Mouse (Mus musculus): ENCODE data around the gene BC117090. TPM values are rescaled to one million over a fixed set of nuclear protein-coding genes. Genes with fewer than 3 reads are reported as not detected.
"Not testable (repeated sequence)": the region's sequence is repeated elsewhere in the genome, so short reads cannot be mapped to it uniquely, and the experiment has no call there.

BC117090 gene
- polyA plus RNA-seq (2015; fragmentation: Nextera tagmentation; extraction: Ambion mirVana) = not detected in 2 replicates

DNA sequence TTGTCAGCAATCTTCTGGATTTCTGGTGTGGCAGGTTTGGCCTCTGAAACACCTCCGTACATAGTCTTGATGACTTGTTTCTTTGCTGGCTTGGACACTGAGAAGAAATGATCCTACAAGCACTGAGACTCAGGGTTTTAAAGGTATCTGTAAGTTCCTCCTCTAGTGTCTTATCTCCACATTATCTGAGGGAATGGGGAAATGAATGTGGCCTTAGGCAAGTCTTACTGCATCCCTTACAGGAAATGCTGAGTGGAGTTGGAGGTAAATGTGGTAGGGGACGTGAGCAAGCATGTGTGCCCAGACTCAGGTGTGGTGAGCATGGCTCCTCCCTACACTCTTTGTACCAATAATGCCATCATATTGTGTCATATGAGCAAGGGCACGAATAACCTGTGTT, at the start of gene BC117090:
BC117090 (minus strand) TSS at position 101 of the 400 bp plus-strand sequence.
- Histone ChIP-seq H3K9ac (no peak within 1 kb of the TSS), H3K4me3 (no peak within 1 kb of the TSS), H3K4me1 (replicated peaks) (no peaks in the 10 kb centered on the region), H3K9me3 (no peaks in the 10 kb centered on the region), H3K4me2 (no peak within 1 kb of the TSS), H3K36me3 (no peaks in the 10 kb centered on the region), H3K27me3 (no peaks in the 10 kb centered on the region), H3K27ac (no peak within 1 kb of the TSS)
- no peak for ATAC-seq (ENCODE audit: low FRiP score)
- 86% methylated on average over 3 of the region's 3 CpGs for WGBS

DNA sequence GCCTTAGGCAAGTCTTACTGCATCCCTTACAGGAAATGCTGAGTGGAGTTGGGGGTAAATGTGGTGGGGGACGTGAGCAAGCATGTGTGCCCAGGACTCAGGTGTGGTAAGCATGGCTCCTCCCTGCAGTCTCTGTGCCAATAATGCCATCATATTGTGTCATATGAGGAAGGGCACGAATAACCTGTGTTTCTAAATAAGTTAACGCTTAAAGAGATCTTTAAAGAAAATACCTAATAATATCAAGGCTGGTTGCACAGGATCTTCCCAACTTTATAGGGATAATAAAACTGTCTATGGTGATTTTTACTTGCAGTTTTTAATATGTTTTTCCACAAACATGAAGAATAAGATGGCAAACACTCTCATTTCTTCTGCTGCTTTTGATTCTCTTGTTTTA, 33.5 kb upstream of the BC117090 start, which contains the start of gene BC100530:
BC100530 (minus strand) TSS at position 101 of the 400 bp plus-strand sequence.
- H3K27me3 ChIP-seq; H3K4me1 ChIP-seq (replicated peaks); H3K36me3 ChIP-seq; H3K27ac ChIP-seq; H3K9ac ChIP-seq; ATAC-seq (ENCODE audit: low FRiP score); H3K4me2 ChIP-seq; H3K4me3 ChIP-seq; H3K9me3 ChIP-seq: not testable (repeated sequence)
- WGBS = 91% methylated on average over 3 of the region's 3 CpGs

DNA sequence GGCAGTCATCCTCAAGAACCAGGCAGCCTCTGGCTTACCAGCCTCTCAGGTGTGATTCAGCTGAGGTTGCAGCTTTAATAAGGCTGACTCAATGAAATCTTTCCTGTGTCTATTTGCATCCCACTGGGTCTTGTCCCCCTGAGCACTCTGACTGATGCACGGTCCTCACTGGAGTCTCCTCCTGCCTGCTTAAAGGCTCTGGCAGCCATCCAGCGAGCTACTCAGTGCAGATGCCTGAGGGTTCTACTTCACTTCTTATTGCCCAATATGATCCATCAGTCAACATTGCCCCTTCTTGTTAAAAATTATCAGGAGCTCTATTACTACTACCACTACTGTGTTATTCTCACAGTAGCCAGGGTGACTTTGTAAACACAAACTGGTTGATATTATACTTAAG, 3.0 kb upstream of the BC117090 start:
- no peaks in the 10 kb centered on the region for H3K4me1 ChIP-seq (replicated peaks)
- WGBS = 71% methylated on average over 2 of the region's 2 CpGs
- H3K4me2 ChIP-seq = no peak overlapping the region
- no peaks in the 10 kb centered on the region for H3K27me3 ChIP-seq
- H3K9me3 ChIP-seq = no peaks in the 10 kb centered on the region
- no peak for ATAC-seq (ENCODE audit: low FRiP score)
- no peak overlapping the region for H3K9ac ChIP-seq
- H3K4me3 ChIP-seq = no peak overlapping the region
- no peak overlapping the region for H3K27ac ChIP-seq
- H3K36me3 ChIP-seq = no peaks in the 10 kb centered on the region

DNA sequence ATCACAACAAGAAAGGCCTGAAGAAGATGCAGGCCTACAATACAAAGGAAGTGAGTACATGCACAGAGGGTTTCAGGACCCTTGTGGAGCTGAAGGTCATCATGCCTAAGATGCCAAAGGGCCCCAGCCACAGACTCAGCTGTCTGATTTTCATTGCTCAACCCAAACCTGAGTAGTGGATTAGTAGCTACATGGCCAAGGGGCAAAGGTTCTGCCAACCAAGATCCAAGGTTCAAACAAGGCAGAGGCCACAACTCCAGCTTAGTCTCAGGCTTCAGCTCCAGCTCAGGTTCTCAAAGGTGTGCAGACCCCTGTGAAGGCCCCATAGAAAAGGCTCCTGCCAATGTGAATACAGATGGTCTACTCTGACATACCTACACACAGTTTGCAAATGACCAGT, 14.8 kb downstream of the BC117090 start:
- no peak overlapping the region for H3K4me2 ChIP-seq
- H3K4me3 ChIP-seq = no peak overlapping the region
- H3K9ac ChIP-seq = no peak overlapping the region
- H3K36me3 ChIP-seq = no peaks in the 10 kb centered on the region
- ATAC-seq (ENCODE audit: low FRiP score) = no peak
- H3K27ac ChIP-seq = no peak overlapping the region
- H3K4me1 ChIP-seq (replicated peaks) = no peaks in the 10 kb centered on the region
- no peaks in the 10 kb centered on the region for H3K27me3 ChIP-seq
- H3K9me3 ChIP-seq = no peaks in the 10 kb centered on the region

DNA sequence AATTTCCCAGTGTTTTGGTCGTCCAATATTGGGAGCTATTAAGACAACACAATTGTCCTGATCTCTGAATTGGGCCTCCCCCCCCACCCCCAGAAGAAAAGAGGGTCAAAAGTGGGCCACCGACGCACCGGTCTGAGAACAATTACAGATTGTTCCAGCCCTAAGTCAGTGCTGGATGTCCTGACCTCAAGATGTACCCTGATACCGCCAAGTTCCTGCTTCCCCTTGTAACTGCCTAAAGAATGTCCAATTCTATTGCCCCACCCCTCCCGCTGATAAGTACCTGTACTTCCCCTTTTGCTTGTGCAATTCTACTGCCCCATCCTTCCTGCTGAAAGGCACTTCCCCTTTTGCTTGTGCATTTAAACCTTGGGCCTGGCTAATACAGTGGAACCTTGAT, 18.0 kb downstream of the BC117090 start:
- H3K27me3 ChIP-seq; H3K27ac ChIP-seq; ATAC-seq (ENCODE audit: low FRiP score); H3K9me3 ChIP-seq; H3K9ac ChIP-seq; H3K4me1 ChIP-seq (replicated peaks); H3K4me2 ChIP-seq; H3K36me3 ChIP-seq; H3K4me3 ChIP-seq: not testable (repeated sequence)
- WGBS = 79% methylated on average over 6 of the region's 6 CpGs

DNA sequence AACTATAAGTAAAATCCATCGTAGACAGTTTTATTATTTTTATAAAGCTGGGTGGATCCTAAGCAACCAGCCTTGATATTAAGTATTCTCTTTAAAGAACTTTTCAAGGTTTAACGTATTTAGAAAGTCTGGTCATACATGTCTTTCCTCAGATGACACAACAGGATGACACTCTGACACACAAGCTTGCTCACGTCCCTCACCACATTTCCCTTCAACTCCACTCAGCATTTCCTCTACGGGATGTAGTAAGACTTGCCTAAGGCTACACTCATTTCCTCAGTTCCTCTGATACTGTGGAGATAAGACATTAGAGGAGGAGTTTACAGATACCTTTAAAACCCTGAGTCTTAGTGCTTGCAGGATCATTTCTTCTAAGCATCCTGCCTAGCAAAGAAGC, 26.5 kb downstream of the BC117090 start:
- Histone ChIP-seq H3K36me3 (no peaks in the 10 kb centered on the region), H3K9me3 (no peaks in the 10 kb centered on the region), H3K27ac (no peak overlapping the region), H3K4me1 (replicated peaks) (no peaks in the 10 kb centered on the region), H3K9ac (no peak overlapping the region), H3K27me3 (no peaks in the 10 kb centered on the region), H3K4me2 (no peak overlapping the region), H3K4me3 (no peak overlapping the region)
- 85% methylated on average over 4 of the region's 4 CpGs for WGBS
- ATAC-seq (ENCODE audit: low FRiP score) = no peak

DNA sequence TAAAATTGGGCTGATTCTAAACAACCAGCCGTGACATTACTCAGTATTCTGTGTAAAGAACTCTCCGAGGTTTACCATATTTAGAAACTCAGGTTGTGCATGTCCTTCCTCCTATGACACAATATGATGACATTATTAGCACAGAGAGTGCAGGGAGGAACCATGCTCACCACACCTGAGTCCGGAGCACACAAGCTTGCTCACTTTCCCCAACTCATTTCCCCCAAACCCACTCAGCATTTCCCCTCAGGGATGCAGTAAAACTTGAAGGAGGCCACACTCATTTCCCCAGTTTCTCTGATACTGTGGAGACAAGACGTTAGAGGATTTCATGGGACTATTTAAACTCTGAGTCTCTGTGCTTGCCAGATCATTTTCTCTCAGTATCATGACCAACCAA, 45.0 kb downstream of the BC117090 start:
- no peak overlapping the region for H3K9ac ChIP-seq
- 93% methylated on average over 4 of the region's 4 CpGs for WGBS
- no peak overlapping the region for H3K27ac ChIP-seq
- H3K27me3 ChIP-seq = no peaks in the 10 kb centered on the region
- H3K4me3 ChIP-seq = no peak overlapping the region
- no peak for ATAC-seq (ENCODE audit: low FRiP score)
- H3K36me3 ChIP-seq = no peaks in the 10 kb centered on the region
- H3K4me1 ChIP-seq (replicated peaks) = no peaks in the 10 kb centered on the region
- H3K4me2 ChIP-seq = no peak overlapping the region
- H3K9me3 ChIP-seq = no peaks in the 10 kb centered on the region

DNA sequence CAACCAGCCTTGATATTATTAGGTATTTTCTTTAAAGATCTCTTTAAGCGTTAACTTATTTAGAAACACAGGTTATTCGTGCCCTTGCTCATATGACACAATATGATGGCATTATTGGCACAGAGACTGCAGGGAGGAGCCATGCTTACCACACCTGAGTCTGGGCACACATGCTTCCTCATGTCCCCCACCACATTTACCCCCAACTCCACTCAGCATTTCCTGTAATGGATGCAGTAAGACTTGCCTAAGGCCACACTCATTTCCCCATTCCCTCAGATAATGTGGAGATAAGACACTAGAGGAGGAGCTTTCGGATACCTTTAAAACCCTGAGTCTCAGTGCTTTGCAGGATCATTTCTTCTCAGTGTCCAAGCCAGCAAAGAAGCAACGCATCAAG, 57.3 kb downstream of the BC117090 start, which contains the start of gene Stfa1:
Stfa1 (plus strand) TSS at position 156 of the 400 bp plus-strand sequence.
- not testable (repeated sequence) for ATAC-seq (ENCODE audit: low FRiP score); H3K4me2 ChIP-seq
- WGBS = 89% methylated on average over 4 of the region's 4 CpGs

More for the DNA sequence above, 57.3 kb downstream of the BC117090 start, which contains the start of gene Stfa1:
- H3K36me3 ChIP-seq; H3K9ac ChIP-seq; H3K27me3 ChIP-seq; H3K4me1 ChIP-seq (replicated peaks); H3K4me3 ChIP-seq; H3K27ac ChIP-seq; H3K9me3 ChIP-seq: not testable (repeated sequence)

Other genes starting within 250 kb of the BC117090 start
- 0.06 TPM in 1 of 2 replicates, not detected in the other for gene Csta1, start 203.1 kb downstream of the BC117090 start, polyA plus RNA-seq (2015; fragmentation: Nextera tagmentation; extraction: Ambion mirVana)
- 0.56 TPM in 1 of 2 replicates, not detected in the other for gene Stfa2l1, start 177.5 kb downstream of the BC117090 start, polyA plus RNA-seq (2015; fragmentation: Nextera tagmentation; extraction: Ambion mirVana)
- 1.4 TPM in 1 of 2 replicates, not detected in the other for gene Gm5483, start 150.1 kb downstream of the BC117090 start, polyA plus RNA-seq (2015; fragmentation: Nextera tagmentation; extraction: Ambion mirVana)
- not detected in 2 replicates for gene Gm5416, start 123.9 kb downstream of the BC117090 start, polyA plus RNA-seq (2015; fragmentation: Nextera tagmentation; extraction: Ambion mirVana)
- gene 2010005H15Rik, start 112.9 kb downstream of the BC117090 start, polyA plus RNA-seq (2015; fragmentation: Nextera tagmentation; extraction: Ambion mirVana) = 0.47 TPM in 1 of 2 replicates, not detected in the other
- 1.9 and 2.4 TPM in 2 replicates for gene Stfa1, start 57.4 kb downstream of the BC117090 start, polyA plus RNA-seq (2015; fragmentation: Nextera tagmentation; extraction: Ambion mirVana)
- gene BC100530, start 33.4 kb upstream of the BC117090 start, polyA plus RNA-seq (2015; fragmentation: Nextera tagmentation; extraction: Ambion mirVana) = 1.7 and 3.0 TPM in 2 replicates
- 0.63 TPM in 1 of 2 replicates, not detected in the other for gene Stfa2, start 74.1 kb upstream of the BC117090 start, polyA plus RNA-seq (2015; fragmentation: Nextera tagmentation; extraction: Ambion mirVana)
- gene Stfa3, start 121.1 kb upstream of the BC117090 start, polyA plus RNA-seq (2015; fragmentation: Nextera tagmentation; extraction: Ambion mirVana) = not detected in 2 replicates
- gene Casr, start 227.8 kb upstream of the BC117090 start, polyA plus RNA-seq (2015; fragmentation: Nextera tagmentation; extraction: Ambion mirVana) = not detected in 2 replicates